Mouse (Mus musculus) G1E-ER4 (cell line): ENCODE results near the gene Syt13. TPM values are rescaled to one million over a fixed set of nuclear protein-coding genes. Genes with fewer than 3 reads are reported as not detected.

Experiments used
- GATA1 ChIP-seq: IDR thresholded peaks from one replicate; pipeline ENCODE4 v1.8.0; 2012; ENCODE audit warnings: low read length, inconsistent platforms
- polyA plus RNA-seq: library from polyadenylated mRNA; stranded (reverse); fragments of >175 nt; gene quantifications from 2 replicates; pipeline ENCODE4 v1.2.3, GENCODE M21; 2012

The Syt13 gene
- polyA plus RNA-seq, 1 experiment = not detected

- TF ChIP-seq GATA1 = no peak
Measured at GRCm38 (mm10) chr2:92945125-92945746, 30.3 kb downstream of the Syt13 start.

DNA sequence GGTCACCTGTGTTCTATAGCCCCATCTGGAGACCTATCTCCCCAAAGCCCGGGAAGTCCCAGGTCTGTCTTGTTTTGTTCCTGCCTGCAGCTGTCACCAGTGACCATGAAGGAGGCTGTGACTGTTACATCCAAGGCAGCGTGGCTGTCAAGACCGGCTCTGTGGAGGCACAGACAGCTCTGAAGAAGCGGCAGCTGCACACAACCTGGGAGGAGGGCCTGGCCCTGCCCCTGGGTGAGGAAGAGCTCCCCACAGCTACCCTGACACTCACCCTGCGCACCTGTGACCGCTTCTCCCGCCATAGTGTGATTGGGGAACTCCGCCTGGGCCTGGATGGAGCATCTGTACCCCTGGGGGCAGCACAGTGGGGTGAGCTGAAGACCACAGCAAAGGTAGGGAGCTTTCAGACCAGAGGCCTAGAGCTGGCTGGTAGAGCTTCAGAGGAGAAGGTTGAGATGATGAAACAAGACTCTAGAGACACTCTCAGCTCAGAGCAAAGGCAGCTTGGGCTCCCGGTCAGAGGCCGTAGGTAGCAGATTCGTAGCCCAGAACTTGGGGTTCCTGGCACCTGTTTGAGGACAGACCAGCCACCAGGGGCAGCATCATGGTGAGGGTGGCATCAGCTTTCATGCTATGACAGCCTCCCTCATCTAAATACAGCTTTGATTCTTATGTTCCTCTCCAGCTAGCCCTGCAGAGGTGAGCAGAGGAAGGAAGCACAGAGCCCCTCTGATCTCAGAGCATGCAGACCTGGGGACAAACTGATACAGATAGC lies 31.1 kb downstream of the Syt13 start:
- no peak for TF ChIP-seq GATA1

- TF ChIP-seq GATA1 = no peak
Measured at GRCm38 (mm10) chr2:92947981-92948698, 33.2 kb downstream of the Syt13 start.

- no peak for TF ChIP-seq GATA1
Measured at GRCm38 (mm10) chr2:92948699-92949300, 33.9 kb downstream of the Syt13 start.

DNA sequence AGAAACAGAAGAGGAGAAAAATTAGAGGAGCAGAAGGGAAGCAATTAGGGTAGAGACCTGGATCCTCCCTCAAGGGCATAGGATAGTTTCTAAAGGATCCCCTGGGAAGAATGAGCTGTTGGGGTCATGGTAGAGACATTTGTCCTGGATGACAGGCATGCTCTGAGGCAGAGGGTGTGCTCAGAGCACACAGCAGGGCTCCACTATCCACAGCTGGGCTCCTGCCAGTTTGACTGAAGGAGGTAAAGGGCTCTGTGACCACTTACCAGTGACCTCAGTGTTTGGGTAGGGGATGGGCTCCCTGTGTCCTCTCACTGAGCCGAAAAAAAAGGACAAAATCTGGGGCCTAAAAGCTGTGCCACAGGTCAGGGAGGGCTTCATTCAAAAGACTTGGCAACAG lies 34.6 kb downstream of the Syt13 start:
- no peak for TF ChIP-seq GATA1

GRCm38 (mm10) chr2:92953450-92953849 lies 38.6 kb downstream of the Syt13 start:
- TF ChIP-seq GATA1 = no peak

DNA sequence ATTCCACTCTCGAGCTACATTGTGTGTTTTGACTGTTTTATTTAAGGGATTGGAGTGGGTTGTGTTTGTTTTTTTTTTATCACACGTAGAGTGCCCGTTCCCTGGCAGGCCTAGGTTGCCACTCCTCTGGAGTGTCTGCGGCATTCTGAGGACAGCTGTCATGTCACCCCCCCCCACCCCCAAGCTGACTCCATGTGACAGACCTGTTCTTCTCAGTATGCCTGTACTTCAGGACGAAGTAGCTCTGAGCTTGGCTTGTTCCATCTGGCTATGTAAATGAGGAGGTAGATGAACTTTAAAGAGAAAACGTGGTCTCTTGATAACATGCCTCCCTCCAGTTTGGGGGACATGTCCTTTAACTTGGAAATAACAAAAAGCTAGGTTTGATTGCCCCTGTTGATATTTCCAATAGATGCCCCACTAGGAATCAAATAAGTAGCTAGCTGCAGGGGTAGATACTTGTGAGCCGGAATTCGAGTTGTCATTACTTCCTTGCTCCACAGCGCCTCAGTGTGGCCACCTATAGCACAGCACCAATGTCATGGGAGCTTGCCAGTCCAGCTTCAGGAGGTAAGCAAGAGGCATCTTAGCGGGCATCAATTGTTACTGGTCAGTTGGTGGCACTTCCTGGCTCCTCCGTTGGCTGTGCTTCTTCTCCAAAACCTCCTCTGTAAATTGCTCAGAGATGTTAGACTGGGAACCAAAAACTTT lies 39.7 kb downstream of the Syt13 start:
- no peak for TF ChIP-seq GATA1

GRCm38 (mm10) chr2:92956943-92957342 lies 42.0 kb downstream of the Syt13 start:
- TF ChIP-seq GATA1 = no peak

GRCm38 (mm10) chr2:92958640-92959039 lies 43.7 kb downstream of the Syt13 start:
- TF ChIP-seq GATA1 = no peak

DNA sequence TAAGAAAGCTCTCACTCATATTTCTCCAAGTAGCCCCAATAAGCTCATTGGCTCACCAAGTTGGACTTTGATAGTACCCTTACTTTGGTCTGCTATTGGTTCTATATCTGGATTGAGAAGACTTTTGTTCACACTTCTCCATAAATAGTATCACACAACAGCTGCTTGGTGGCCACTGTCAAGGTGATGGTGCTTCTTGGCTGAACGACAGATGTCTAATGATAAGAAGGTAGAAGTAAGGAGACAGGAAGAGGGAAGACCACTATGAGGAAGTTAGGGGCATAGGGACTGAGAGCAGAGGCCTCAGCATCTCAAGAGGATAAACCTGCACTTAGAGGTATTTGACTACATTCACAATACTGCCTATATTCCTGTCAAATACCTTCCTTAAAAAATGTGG lies 49.4 kb downstream of the Syt13 start:
- TF ChIP-seq GATA1 = no peak

- TF ChIP-seq GATA1 = no peak
Measured at GRCm38 (mm10) chr2:92966257-92966656, 51.4 kb downstream of the Syt13 start.

GRCm38 (mm10) chr2:92967032-92967838 lies 52.3 kb downstream of the Syt13 start:
- no peak for TF ChIP-seq GATA1

DNA sequence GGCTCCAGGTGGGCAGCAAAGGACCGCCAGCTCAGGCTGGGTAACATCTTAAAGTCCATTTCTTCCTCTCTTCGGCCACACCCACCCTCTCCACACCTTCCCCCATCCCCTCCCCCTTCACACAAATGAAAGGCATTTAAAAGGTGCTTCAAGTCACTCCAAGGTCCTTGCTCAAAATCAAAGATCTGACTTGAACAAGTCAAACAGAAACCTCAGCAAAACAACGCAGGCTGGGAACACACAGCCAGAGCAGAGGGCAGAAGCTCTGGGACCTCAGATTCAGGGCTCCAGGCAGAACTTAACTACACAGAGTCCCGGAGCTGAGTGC lies 52.9 kb downstream of the Syt13 start:
- TF ChIP-seq GATA1 = no peak

DNA sequence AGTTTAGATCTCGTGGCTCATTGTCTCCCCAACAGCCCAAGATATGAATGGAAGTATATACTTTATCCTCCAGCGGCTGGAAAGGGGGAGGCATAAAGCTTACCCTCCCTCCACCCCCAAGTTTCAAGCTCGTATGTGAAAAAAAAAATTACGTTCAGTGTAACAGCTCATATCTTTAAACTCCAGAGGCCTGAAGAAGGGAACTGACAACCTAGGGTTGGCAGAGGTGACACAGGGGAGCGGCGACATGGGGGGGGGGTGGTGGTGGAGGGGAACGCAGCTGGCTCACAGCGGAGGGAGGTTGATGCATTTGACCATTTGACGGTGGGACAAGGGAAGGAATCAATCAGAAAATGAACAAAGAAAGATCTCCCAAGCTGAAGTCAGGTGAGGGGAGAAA lies 56.2 kb downstream of the Syt13 start:
- no peak for TF ChIP-seq GATA1

GRCm38 (mm10) chr2:92971536-92971935 lies 56.6 kb downstream of the Syt13 start:
- no peak for TF ChIP-seq GATA1
